Comparison of ENCODE assay signal across 11 mouse cellular contexts in the genomic region with DNA sequence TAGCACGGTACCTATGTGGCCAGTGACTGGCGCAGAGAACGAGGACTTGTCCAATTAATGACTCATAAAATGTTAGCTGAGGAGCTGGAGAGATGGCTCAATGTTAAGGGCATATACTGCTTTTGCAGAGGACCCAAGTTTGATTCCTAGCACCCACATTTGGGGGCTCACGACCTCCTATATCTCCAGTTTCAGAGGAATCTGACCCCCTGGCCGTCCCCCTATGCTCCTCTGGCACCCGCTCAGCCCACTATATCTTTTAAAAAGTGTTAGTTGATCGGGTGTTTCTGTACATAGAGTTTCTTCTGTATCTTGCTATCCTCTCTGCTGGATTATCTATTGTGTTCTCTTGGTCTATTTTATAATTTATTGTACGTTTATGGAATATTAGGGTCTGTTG.
"Had no signal": no experiment of that assay in that cellular context is flagged by ENCODE, and none has a peak within 500 bp of the region (broad histone marks: within the 10 kb centered on the region; RNA-seq: fewer than 3 reads in every experiment).

No protein-coding gene starts in this region.

- H3K27ac ChIP-seq: midbrain, embryonic 13.5 days; neural tube, embryonic 12.5 days; stomach, embryonic 15.5 days had no signal

- H3K36me3 ChIP-seq: limb, embryonic 10.5 days; liver, embryonic 15.5 days; midbrain, embryonic 13.5 days; neural tube, embryonic 12.5 days; stomach, embryonic 15.5 days had no signal

- H3K9me3 ChIP-seq: limb, embryonic 10.5 days; liver, embryonic 15.5 days; megakaryocyte, embryonic 14.5 days; midbrain, embryonic 13.5 days; neural tube, embryonic 12.5 days; stomach, embryonic 15.5 days had no signal

- H3K9ac ChIP-seq: lung, embryonic 14.5 days; midbrain, embryonic 13.5 days had no signal

- ATAC-seq: midbrain, embryonic 13.5 days had no signal

- DNase-seq: kidney, adult 8-10 months; lung, postnatal 4 days; thymus, adult 2 months; thymus, postnatal 25 days had no signal

- H3K27me3 ChIP-seq: liver, embryonic 15.5 days; megakaryocyte, embryonic 14.5 days; midbrain, embryonic 13.5 days; neural tube, embryonic 12.5 days; stomach, embryonic 15.5 days had no signal
